Mouse (Mus musculus): Measurements from ENCODE around the gene Ccdc187.

GRCm38 (mm10) chr2:26306702-26307101, 12.3 kb upstream of the Ccdc187 start:
- no peak for TF ChIP-seq POLR2A (IDR thresholded peaks at IDR 0.05; ENCODE audit: low read depth, low read length)
- TF ChIP-seq CTCF (IDR thresholded peaks at IDR 0.05; ENCODE audit: extremely low read depth, insufficient read depth, insufficient read length, insufficient replicate concordance): no peak
